Mouse (Mus musculus) neural tube, embryonic 12.5 days (tissue): ENCODE measurements around the gene Lst1. TPM values are rescaled to one million over a fixed set of nuclear protein-coding genes. Genes with fewer than 3 reads are reported as not detected.
A peak's percentile ranks its signal among the peaks of the same experiment; 100 is the strongest.

Experiments used
- ATAC-seq: fragments of 200-750 bp; cut with Nextera tagmentation; 2 replicates; pipeline ENCODE4 v1.8.0; 2017; ENCODE audit warnings: low read depth, mild to moderate bottlenecking, moderate TSS enrichment, moderate library complexity; ENCODE audit not compliant: low FRiP score
- H3K27ac ChIP-seq: fragments of 300-500 bp; sonication (generic); 2 replicates; pipeline ENCODE4 v1.5.1; 2016
- H3K27me3 ChIP-seq: fragments of 300-500 bp; sonication (generic); replicated peaks from 2 replicates; pipeline ENCODE4 v1.6.1; 2016; ENCODE audit warnings: mild to moderate bottlenecking
- H3K36me3 ChIP-seq: fragments of 300-500 bp; sonication (generic); 2 replicates; pipeline ENCODE4 v1.6.1; 2016; ENCODE audit warnings: mild to moderate bottlenecking
- H3K4me1 ChIP-seq: fragments of 300-500 bp; sonication (generic); 2 replicates; pipeline ENCODE4 v1.6.1; 2016
- H3K4me2 ChIP-seq: fragments of 300-500 bp; sonication (generic); replicated peaks from 2 replicates; pipeline ENCODE4 v1.6.1; 2016; ENCODE audit warnings: mild to moderate bottlenecking
- H3K4me3 ChIP-seq: fragments of 300-500 bp; sonication (generic); 2 replicates; pipeline ENCODE4 v1.5.1; 2016
- H3K9ac ChIP-seq: fragments of 300-500 bp; sonication (generic); 2 replicates; pipeline ENCODE4 v1.6.1; 2016; ENCODE audit warnings: mild to moderate bottlenecking
- H3K9me3 ChIP-seq: fragments of 300-500 bp; sonication (generic); 2 replicates; pipeline ENCODE4 v1.6.1; 2016; ENCODE audit warnings: mild to moderate bottlenecking
- WGBS: fragments of 180-500 bp; shearing (Covaris S2); methylation state at CpG from one replicate; pipeline ENCODE4 v1.1.7; 2016; 5-methylcytosine and 5-hydroxymethylcytosine counted together
- polyA plus RNA-seq: library from polyadenylated mRNA; unstranded; fragments of >200 nt; fragmentation: Nextera tagmentation; extraction: Ambion mirVana; gene quantifications from 2 replicates; pipeline ENCODE4 v1.2.1, GENCODE M21; 2016

The Lst1 gene
- polyA plus RNA-seq, 1 experiment from 2014 or later = 6.8 TPM

GRCm38 (mm10) chr17:35193881-35194843 is 5.9 kb upstream of the Lst1 start, which contains the start of gene Ltb:
TSS of gene Ltb (plus strand) at chr17:35194439.
- Histone ChIP-seq H3K4me1 (peaks cover 9% of the 10 kb centered on the region), H3K9me3 (no peaks in the 10 kb centered on the region), H3K27me3 (peaks cover 31% of the 10 kb centered on the region), H3K9ac (no peak within 1 kb of the TSS), H3K4me3 (peak within 1 kb of the TSS; percentile 36; the same call in 1 of the 2 replicates), H3K36me3 (no peaks in the 10 kb centered on the region), H3K4me2 (peak within 1 kb of the TSS; percentile 71), H3K27ac (no peak within 1 kb of the TSS)
- ATAC-seq = no peak
- WGBS = 71% methylated on average over 28 of the region's 28 CpGs

DNA sequence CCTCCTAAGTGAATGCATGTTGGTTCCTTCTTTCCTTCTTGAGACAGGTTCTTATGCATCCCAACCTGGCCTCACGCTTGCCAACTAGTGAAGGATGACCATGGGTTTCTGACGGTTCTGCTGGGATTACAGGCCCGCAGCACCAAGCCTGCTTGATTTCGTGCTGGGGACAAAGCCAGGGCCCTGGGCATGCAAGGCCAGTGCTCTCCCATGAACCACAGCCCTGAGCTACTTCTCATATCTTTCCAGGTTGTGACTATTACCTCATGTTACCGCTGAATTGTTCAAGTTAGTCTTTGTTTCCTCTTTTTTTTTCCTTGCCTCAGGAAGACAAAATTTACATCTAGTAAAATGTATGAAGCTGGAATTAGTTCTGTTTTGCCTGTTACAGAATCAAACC is 4.7 kb upstream of the Lst1 start:
- Histone ChIP-seq H3K9me3 (no peaks in the 10 kb centered on the region), H3K4me3 (no peak overlapping the region), H3K4me1 (peaks cover 9% of the 10 kb centered on the region), H3K9ac (no peak overlapping the region), H3K36me3 (no peaks in the 10 kb centered on the region), H3K4me2 (no peak overlapping the region), H3K27me3 (peaks cover 31% of the 10 kb centered on the region), H3K27ac (no peak overlapping the region)
- 91% methylated on average over 5 of the region's 5 CpGs for whole genome bisulfite sequencing
- ATAC-seq = no peak

DNA sequence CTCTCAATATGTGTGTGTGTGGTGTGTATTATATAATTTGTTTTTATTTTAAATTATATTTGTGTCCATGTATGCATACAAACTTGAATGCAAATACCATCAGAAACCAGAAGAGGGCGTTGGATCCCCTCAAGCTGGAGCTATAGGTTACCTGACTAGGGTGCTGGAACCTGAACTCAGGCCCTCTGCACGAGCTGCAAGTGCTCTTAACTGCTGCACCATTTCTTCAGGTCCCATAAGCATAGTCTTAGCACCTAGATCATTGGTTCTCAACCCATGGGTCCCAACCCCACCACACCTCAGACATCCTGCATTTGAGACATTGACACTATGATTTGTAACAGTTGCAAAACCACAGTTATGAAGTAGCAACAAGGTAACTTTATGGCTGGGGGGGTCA is 3.5 kb upstream of the Lst1 start:
- 71% methylated on average over 2 of the region's 2 CpGs for WGBS
- Histone ChIP-seq H3K4me3 (no peak overlapping the region), H3K27me3 (peaks cover 26% of the 10 kb centered on the region), H3K9ac (no peak overlapping the region), H3K9me3 (no peaks in the 10 kb centered on the region), H3K27ac (no peak overlapping the region), H3K4me1 (peaks cover 9% of the 10 kb centered on the region), H3K36me3 (no peaks in the 10 kb centered on the region), H3K4me2 (no peak overlapping the region)
- ATAC-seq = no peak

DNA sequence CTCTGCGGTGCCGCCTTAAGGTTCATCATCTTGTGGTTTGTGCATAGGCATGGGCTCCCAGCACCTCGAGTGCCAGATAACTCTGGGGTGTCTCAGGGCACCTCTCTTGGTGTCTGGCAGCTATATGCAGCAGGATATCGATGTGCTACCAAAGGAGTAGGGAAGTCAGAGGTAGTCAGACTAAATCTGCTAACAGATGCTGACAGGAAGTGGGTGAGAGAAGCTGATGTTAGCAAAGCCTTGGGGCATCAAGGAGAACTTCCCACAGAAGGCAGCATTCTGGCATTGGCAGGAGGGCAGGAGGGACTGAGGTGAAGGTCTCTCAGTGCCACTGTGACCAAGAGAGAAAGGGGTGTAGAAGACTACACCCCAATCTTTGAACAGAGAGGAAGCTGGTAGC is 1.9 kb upstream of the Lst1 start:
- no peak overlapping the region for H3K9ac ChIP-seq
- ATAC-seq = no peak
- H3K36me3 ChIP-seq = no peaks in the 10 kb centered on the region
- no peak overlapping the region for H3K27ac ChIP-seq
- no peaks in the 10 kb centered on the region for H3K9me3 ChIP-seq
- H3K4me2 ChIP-seq = no peak overlapping the region
- WGBS = 75% methylated on average over 4 of the region's 4 CpGs
- H3K27me3 ChIP-seq = peaks cover 9% of the 10 kb centered on the region
- H3K4me3 ChIP-seq = no peak overlapping the region
- peaks cover 5% of the 10 kb centered on the region; the same call in 1 of the 2 replicates for H3K4me1 ChIP-seq

GRCm38 (mm10) chr17:35189186-35189585 is 947 bp upstream of the Lst1 start:
- no peak overlapping the region for H3K9ac ChIP-seq
- no peaks in the 10 kb centered on the region for H3K9me3 ChIP-seq
- no peak for ATAC-seq
- 76% methylated on average over 1 of the region's 1 CpGs for WGBS
- no peaks in the 10 kb centered on the region for H3K36me3 ChIP-seq
- peaks cover 5% of the 10 kb centered on the region; the same call in 1 of the 2 replicates for H3K4me1 ChIP-seq
- no peak overlapping the region for H3K4me3 ChIP-seq
- H3K27ac ChIP-seq = no peak overlapping the region
- peaks cover under 1% of the 10 kb centered on the region; the same call in 1 of the 2 replicates for H3K27me3 ChIP-seq
- no peak overlapping the region for H3K4me2 ChIP-seq

DNA sequence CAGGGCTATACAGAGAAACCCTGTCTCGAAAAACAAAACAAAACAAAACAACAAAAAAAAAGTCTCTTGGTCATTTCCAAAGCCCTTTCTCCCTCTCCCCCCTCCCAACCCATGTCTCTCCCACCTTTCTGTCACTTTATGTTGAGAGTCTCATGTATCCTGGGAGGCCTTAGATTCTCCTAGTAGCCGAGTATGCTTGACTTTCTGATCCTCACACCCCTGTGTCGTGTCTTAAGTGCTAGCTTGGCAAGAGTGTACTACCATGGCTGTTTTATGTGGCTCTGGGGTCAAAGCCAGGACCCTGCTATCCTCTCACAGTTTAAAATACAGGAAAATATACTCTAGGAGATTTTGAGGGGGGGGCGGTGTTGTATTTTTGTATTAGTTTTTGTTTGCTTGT is 894 bp downstream of the Lst1 start:
- H3K27me3 ChIP-seq = no peaks in the 10 kb centered on the region
- no peak for ATAC-seq
- H3K4me1 ChIP-seq = peaks cover 5% of the 10 kb centered on the region; the same call in 1 of the 2 replicates
- H3K4me2 ChIP-seq = no peak overlapping the region
- H3K4me3 ChIP-seq = no peak overlapping the region
- no peaks in the 10 kb centered on the region for H3K9me3 ChIP-seq
- no peak overlapping the region for H3K27ac ChIP-seq
- no peaks in the 10 kb centered on the region for H3K36me3 ChIP-seq
- WGBS = 76% methylated on average over 4 of the region's 4 CpGs
- H3K9ac ChIP-seq = no peak overlapping the region

- Histone ChIP-seq H3K4me3 (no peak overlapping the region), H3K4me1 (peaks cover 5% of the 10 kb centered on the region; the same call in 1 of the 2 replicates), H3K4me2 (peak overlapping the region; percentile 61), H3K27ac (no peak overlapping the region), H3K9ac (no peak overlapping the region), H3K27me3 (no peaks in the 10 kb centered on the region), H3K36me3 (no peaks in the 10 kb centered on the region), H3K9me3 (no peaks in the 10 kb centered on the region)
- no peak for ATAC-seq
- under 1% methylated on average over 4 of the region's 4 CpGs for WGBS
Observed at GRCm38 (mm10) chr17:35186681-35187080, 1.6 kb downstream of the Lst1 start.

- Histone ChIP-seq H3K27ac (no peak overlapping the region), H3K4me2 (peak overlapping the region; percentile 61), H3K9ac (0 out of 2 replicates have a peak overlapping the region, but pooled peaks have one; percentile 33), H3K27me3 (no peaks in the 10 kb centered on the region), H3K4me1 (peaks cover 5% of the 10 kb centered on the region; the same call in 1 of the 2 replicates), H3K9me3 (no peaks in the 10 kb centered on the region), H3K4me3 (peak overlapping the region; percentile 31), H3K36me3 (no peaks in the 10 kb centered on the region)
- WGBS = 4% methylated on average over 18 of the region's 18 CpGs
- no peak for ATAC-seq
Observed at GRCm38 (mm10) chr17:35185639-35186611, 2.3 kb downstream of the Lst1 start.

GRCm38 (mm10) chr17:35180093-35180492 is 8.1 kb downstream of the Lst1 start:
- H3K4me1 ChIP-seq = no peaks in the 10 kb centered on the region
- no peaks in the 10 kb centered on the region for H3K27me3 ChIP-seq
- H3K9ac ChIP-seq = no peak overlapping the region
- no peak for ATAC-seq
- no peak overlapping the region for H3K27ac ChIP-seq
- WGBS = 86% methylated on average over 5 of the region's 5 CpGs
- H3K36me3 ChIP-seq = no peaks in the 10 kb centered on the region
- H3K4me2 ChIP-seq = no peak overlapping the region
- H3K9me3 ChIP-seq = no peaks in the 10 kb centered on the region
- no peak overlapping the region for H3K4me3 ChIP-seq

- Histone ChIP-seq H3K4me1 (no peaks in the 10 kb centered on the region), H3K36me3 (no peaks in the 10 kb centered on the region), H3K9ac (no peak overlapping the region), H3K4me2 (no peak overlapping the region), H3K4me3 (no peak overlapping the region), H3K27ac (no peak overlapping the region), H3K9me3 (no peaks in the 10 kb centered on the region), H3K27me3 (no peaks in the 10 kb centered on the region)
- WGBS = 16% methylated on average over 5 of the region's 5 CpGs
- peak; percentile 63; the same call in 1 of the 2 replicates for ATAC-seq
Observed at GRCm38 (mm10) chr17:35178528-35178927, 9.7 kb downstream of the Lst1 start.

GRCm38 (mm10) chr17:35175968-35176367 is 12.3 kb downstream of the Lst1 start, which contains the start of gene Aif1:
TSS of gene Aif1 (minus strand) at chr17:35176068.
- H3K9ac ChIP-seq = no peak within 1 kb of the TSS
- H3K27ac ChIP-seq = no peak within 1 kb of the TSS
- no peak within 1 kb of the TSS for H3K4me3 ChIP-seq
- H3K27me3 ChIP-seq = no peaks in the 10 kb centered on the region
- 63% methylated on average over 2 of the region's 2 CpGs for WGBS
- no peak for ATAC-seq
- H3K4me1 ChIP-seq = no peaks in the 10 kb centered on the region
- H3K4me2 ChIP-seq = no peak within 1 kb of the TSS
- H3K36me3 ChIP-seq = no peaks in the 10 kb centered on the region
- no peaks in the 10 kb centered on the region for H3K9me3 ChIP-seq

DNA sequence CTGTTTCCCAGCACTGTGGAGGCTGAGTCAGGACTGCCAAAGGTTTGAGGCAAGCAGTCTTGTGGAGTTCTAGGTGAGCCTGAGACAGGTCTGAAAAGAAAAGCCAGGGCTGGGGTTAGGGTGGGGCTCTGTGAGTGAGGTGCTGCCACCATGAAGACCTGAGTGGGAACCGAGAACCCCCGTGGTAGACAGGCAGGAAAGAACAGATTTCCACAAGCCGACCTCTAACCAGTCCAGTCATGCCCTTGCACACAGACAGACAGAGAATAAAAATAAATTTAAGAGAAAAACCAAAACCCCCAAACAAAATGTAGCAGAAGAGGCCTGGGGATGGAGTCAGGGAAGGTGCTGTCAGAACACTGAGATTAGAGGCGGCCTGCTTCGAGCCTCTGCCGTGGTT is 12.9 kb downstream of the Lst1 start:
- no peak overlapping the region for H3K9ac ChIP-seq

More for the DNA sequence above, 12.9 kb downstream of the Lst1 start:
- H3K4me1 ChIP-seq = no peaks in the 10 kb centered on the region
- no peak overlapping the region for H3K4me2 ChIP-seq
- H3K4me3 ChIP-seq = no peak overlapping the region
- no peaks in the 10 kb centered on the region for H3K36me3 ChIP-seq
- H3K27ac ChIP-seq = no peak overlapping the region
- 77% methylated on average over 6 of the region's 6 CpGs for WGBS
- H3K9me3 ChIP-seq = no peaks in the 10 kb centered on the region
- H3K27me3 ChIP-seq = no peaks in the 10 kb centered on the region
- ATAC-seq = no peak
